Mouse (Mus musculus) megakaryocyte, embryonic 14.5 days (primary cell): ENCODE results near the gene Mslnl.

ENCODE experiments used
- FLI1 ChIP-seq: IDR thresholded peaks from 2 replicates; pipeline ENCODE4 v1.6.1; 2012; ENCODE audit warnings: low read length, inconsistent platforms, mixed read lengths
- GATA1 ChIP-seq: IDR thresholded peaks from 3 replicates; pipeline ENCODE4 v1.6.1; 2012; ENCODE audit warnings: mixed read lengths, low read length, inconsistent platforms, borderline replicate concordance

DNA sequence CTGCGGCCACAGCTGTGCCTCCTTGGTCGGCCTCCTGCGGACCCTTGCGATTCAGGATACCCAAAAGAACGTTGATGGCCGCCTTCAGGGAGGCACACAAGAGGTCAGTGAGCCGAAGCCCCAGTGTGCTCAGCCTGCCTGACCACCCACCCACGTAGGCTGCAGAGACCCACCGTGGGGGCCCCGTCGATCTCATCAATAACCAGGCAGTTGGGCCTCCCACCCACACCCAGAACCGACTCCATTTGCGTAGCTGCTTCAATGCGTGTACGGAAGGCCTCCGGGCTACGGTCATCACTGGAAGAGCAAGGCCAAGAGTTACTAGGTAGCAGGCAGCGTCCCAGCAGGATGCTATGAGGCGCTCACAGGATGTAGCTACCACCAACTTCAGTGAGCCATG, 12.4 kb upstream of the Mslnl start:
- TF ChIP-seq FLI1, result no peak
- no peak for TF ChIP-seq GATA1
